Comparison of ENCODE assay signal across 14 mouse cellular contexts in the genomic region with DNA sequence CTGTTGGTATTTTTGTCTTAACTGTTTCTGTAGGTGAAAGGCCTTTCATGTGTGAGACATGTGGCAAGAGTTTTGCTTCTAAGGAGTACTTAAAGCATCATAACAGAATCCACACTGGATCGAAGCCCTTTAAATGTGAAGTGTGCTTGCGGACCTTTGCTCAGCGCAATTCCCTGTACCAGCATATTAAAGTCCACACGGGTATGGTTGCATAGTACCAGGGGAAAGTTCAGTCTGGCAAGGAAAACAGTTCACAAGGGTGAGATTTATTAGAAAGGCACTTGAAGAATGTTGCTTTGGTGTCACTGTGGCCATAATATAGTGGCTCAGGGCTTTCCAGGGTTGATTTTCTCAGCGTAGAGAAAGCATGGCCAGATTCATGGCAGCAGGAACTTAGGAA.
"Had no signal": no experiment of that assay in that cellular context is flagged by ENCODE, and none has a peak within 500 bp of the region (broad histone marks: within the 10 kb centered on the region; RNA-seq: fewer than 3 reads in every experiment).

No protein-coding gene starts in this region.

- H3K4me1 ChIP-seq: hindbrain, embryonic 15.5 days; limb, embryonic 15.5 days had no signal

- H3K27ac ChIP-seq: hindbrain, embryonic 15.5 days; limb, embryonic 15.5 days; liver, embryonic 15.5 days; macrophage; stomach, postnatal 0 days had no signal

- H3K9me3 ChIP-seq: hindbrain, embryonic 15.5 days; limb, embryonic 15.5 days; liver, embryonic 15.5 days; megakaryocyte, embryonic 14.5 days had no signal

- H3K27me3 ChIP-seq: hindbrain, embryonic 15.5 days; limb, embryonic 15.5 days; liver, embryonic 15.5 days; megakaryocyte, embryonic 14.5 days had no signal

- H3K4me2 ChIP-seq: hindbrain, embryonic 15.5 days; limb, embryonic 15.5 days; liver, embryonic 15.5 days; lung, embryonic 14.5 days; midbrain, embryonic 11.5 days had no signal

- H3K9ac ChIP-seq: hindbrain, embryonic 15.5 days; limb, embryonic 15.5 days; liver, embryonic 15.5 days; lung, embryonic 14.5 days had no signal

- H3K4me3 ChIP-seq: hindbrain, embryonic 15.5 days; limb, embryonic 15.5 days; liver, embryonic 15.5 days; megakaryocyte, embryonic 14.5 days had no signal

- ATAC-seq: midbrain, embryonic 16.5 days had no signal

- DNase-seq: layer of hippocampus, adult 9-11 months; layer of hippocampus, postnatal 36 days; lung, embryonic 14.5 days; lung, postnatal 10 days; right cerebral cortex, postnatal 14 days; thymus, postnatal 14 days had no signal
